Mouse (Mus musculus) erythroblast, embryonic 14.5 days (primary cell): ENCODE data around the gene Cnpy1.

Experiments used
- GATA1 ChIP-seq: IDR thresholded peaks from 2 replicates; pipeline ENCODE4 v1.6.1; 2012; ENCODE audit warnings: low read length, inconsistent platforms, mixed read lengths
- TAL1 ChIP-seq: IDR thresholded peaks from 3 replicates; pipeline ENCODE4 v1.6.1; 2012; ENCODE audit warnings: low read length, inconsistent platforms, mixed read lengths

GRCm38 (mm10) chr5:28237715-28238114, 7.9 kb downstream of the Cnpy1 start:
- no peak for TF ChIP-seq GATA1
- TF ChIP-seq TAL1: no peak
